Comparison of ENCODE assay signal across 17 mouse cellular contexts in the genomic region with DNA sequence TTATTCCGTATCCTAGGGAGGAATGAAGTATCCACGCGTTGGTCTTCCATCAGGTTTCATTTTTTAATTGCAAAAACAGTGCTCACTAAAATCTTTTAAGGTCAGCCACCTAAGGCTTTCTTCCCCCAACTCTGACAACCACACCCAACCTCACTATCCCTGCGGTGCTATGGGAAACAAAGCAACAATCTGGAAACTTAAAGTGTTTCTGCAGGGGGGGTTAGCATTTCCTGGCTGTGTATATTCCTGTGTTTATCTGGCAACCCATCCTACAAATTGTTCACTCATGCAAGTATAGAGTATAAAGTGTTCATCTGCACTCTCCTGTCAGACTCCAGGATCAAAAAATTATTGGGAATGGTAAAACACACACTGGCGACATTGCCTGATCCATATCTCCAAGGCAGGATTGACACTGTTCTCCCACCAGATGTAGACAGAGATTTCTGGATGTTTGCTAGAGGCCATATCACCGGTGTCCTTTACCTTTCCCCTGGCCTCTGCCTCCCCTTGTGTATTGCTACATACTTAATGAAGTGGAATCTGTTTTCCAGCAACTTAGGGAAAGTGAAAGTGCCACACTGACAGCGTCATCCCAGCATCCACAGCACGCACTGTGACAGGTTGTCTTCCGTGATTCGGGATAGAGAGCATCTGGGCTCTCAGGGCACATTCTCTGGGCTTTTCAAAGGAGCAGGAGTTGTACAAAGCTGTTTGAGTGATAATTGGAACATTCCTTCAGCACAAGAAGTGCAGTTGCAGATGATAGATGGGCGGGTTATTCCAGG.
DNase-seq lines count a peak whose midpoint lies in the region; ATAC-seq and TF ChIP-seq lines count a peak whose summit lies in the region.
"Had no signal": no experiment of that assay in that cellular context is flagged by ENCODE, and none has a peak within 500 bp of the region (broad histone marks: within the 10 kb centered on the region; RNA-seq: fewer than 3 reads in every experiment).

No protein-coding gene starts in this region.

- H3K36me3 ChIP-seq in heart, embryonic 12.5 days, result no peaks in the 10 kb centered on the region
- H3K36me3 ChIP-seq in CH12.LX (replicated peaks in 1 of 2; ENCODE audit: control insufficient read depth in 1 of 2, insufficient read depth in 1 of 2, low read length in 1 of 2), result peaks cover 15 to 49% of the 10 kb centered on the region in 2 experiments
- no peaks in the 10 kb centered on the region for H3K36me3 ChIP-seq in heart, embryonic 15.5 days
- no peaks in the 10 kb centered on the region for H3K36me3 ChIP-seq in hindbrain, embryonic 14.5 days (replicated peaks; ENCODE audit: control insufficient read depth, insufficient read depth)
- no peaks in the 10 kb centered on the region for H3K36me3 ChIP-seq in midbrain, embryonic 14.5 days (ENCODE audit: control insufficient read depth, insufficient read depth, low read length)
- H3K36me3 ChIP-seq: embryonic facial prominence, embryonic 12.5 days; liver, embryonic 15.5 days had no signal

- peaks cover 78% of the 10 kb centered on the region for H3K79me2 ChIP-seq in CH12.LX (replicated peaks; ENCODE audit: control insufficient read depth, extremely low read depth, insufficient read depth, poor library complexity, severe bottlenecking)

- no peak for TF ChIP-seq POLR2A in CH12.LX (IDR thresholded peaks at IDR 0.05; ENCODE audit: low read depth, low read length)

- H3K27ac ChIP-seq in heart, embryonic 12.5 days (ENCODE audit: poor library complexity, severe bottlenecking), result no peak overlapping the region
- peak overlapping the region; percentile 73 for H3K27ac ChIP-seq in CH12.LX (ENCODE audit: insufficient read depth, low read depth)
- no peak overlapping the region for H3K27ac ChIP-seq in heart, embryonic 15.5 days
- H3K27ac ChIP-seq in hindbrain, embryonic 14.5 days, result no peak overlapping the region
- no peak overlapping the region for H3K27ac ChIP-seq in midbrain, embryonic 14.5 days (replicated peaks; ENCODE audit: low read depth, low read length)
- H3K27ac ChIP-seq: embryonic facial prominence, embryonic 12.5 days; liver, embryonic 15.5 days had no signal

- dilution Hi-C loops in CH12.LX (cut with MboI; ENCODE audit: extremely low pct_ligation_motif_present, extremely low pct_unique_long_range_greater_than_20kb, low sequenced_read_pairs), result no loop called here

- H3K4me1 ChIP-seq in heart, embryonic 12.5 days (replicated peaks), result peaks cover 5% of the 10 kb centered on the region; the same call in 1 of the 2 replicates
- H3K4me1 ChIP-seq in CH12.LX (ENCODE audit: control insufficient read depth in 1 of 2, insufficient read depth in 2 of 2), result peaks cover 20 to 90% of the 10 kb centered on the region in 2 experiments
- peaks cover 2% of the 10 kb centered on the region; the same call in 1 of the 2 replicates for H3K4me1 ChIP-seq in heart, embryonic 15.5 days (replicated peaks)
- no peaks in the 10 kb centered on the region; the same call in 1 of the 2 replicates for H3K4me1 ChIP-seq in hindbrain, embryonic 14.5 days (replicated peaks; ENCODE audit: control insufficient read depth, insufficient read depth, low read length)
- H3K4me1 ChIP-seq in midbrain, embryonic 14.5 days (ENCODE audit: control insufficient read depth, insufficient read depth, low read length), result no peaks in the 10 kb centered on the region
- H3K4me1 ChIP-seq: embryonic facial prominence, embryonic 12.5 days; liver, embryonic 15.5 days; megakaryocyte, embryonic 14.5 days had no signal

- TF ChIP-seq CTCF in CH12.LX (conservative IDR thresholded peaks at IDR 0.05 in 1 of 2, IDR thresholded peaks at IDR 0.05 in 1 of 2; ENCODE audit: low read depth in 2 of 2, low read length in 2 of 2), result no peak

- no peaks in the 10 kb centered on the region for H3K9me3 ChIP-seq in heart, embryonic 12.5 days (replicated peaks)
- peaks cover 9% of the 10 kb centered on the region for H3K9me3 ChIP-seq in CH12.LX (replicated peaks; ENCODE audit: low read length)
- no peaks in the 10 kb centered on the region for H3K9me3 ChIP-seq in heart, embryonic 15.5 days (replicated peaks)
- no peaks in the 10 kb centered on the region for H3K9me3 ChIP-seq in hindbrain, embryonic 14.5 days (ENCODE audit: control insufficient read depth, low read length)
- H3K9me3 ChIP-seq in midbrain, embryonic 14.5 days (ENCODE audit: control insufficient read depth, low read length), result no peaks in the 10 kb centered on the region
- H3K9me3 ChIP-seq: embryonic facial prominence, embryonic 12.5 days; liver, embryonic 15.5 days; megakaryocyte, embryonic 14.5 days had no signal

- TF ChIP-seq RAD21 in CH12.LX (IDR thresholded peaks at IDR 0.05; ENCODE audit: low read depth, low read length), result no peak

- H3K9ac ChIP-seq in heart, embryonic 12.5 days, result no peak overlapping the region
- H3K9ac ChIP-seq in CH12.LX (ENCODE audit: insufficient read depth, low read depth), result peak overlapping the region; percentile 30; the same call in 1 of the 2 replicates
- no peak overlapping the region for H3K9ac ChIP-seq in heart, embryonic 15.5 days
- H3K9ac ChIP-seq in hindbrain, embryonic 14.5 days, result no peak overlapping the region
- H3K9ac ChIP-seq in midbrain, embryonic 14.5 days (replicated peaks; ENCODE audit: low read length), result no peak overlapping the region
- H3K9ac ChIP-seq: embryonic facial prominence, embryonic 12.5 days; liver, embryonic 15.5 days had no signal

- peak overlapping the region; percentile 50 for H3K4me2 ChIP-seq in heart, embryonic 12.5 days
- peak overlapping the region; percentile 53 for H3K4me2 ChIP-seq in CH12.LX (ENCODE audit: insufficient read depth, low read depth, poor library complexity, severe bottlenecking)
- H3K4me2 ChIP-seq in heart, embryonic 15.5 days, result peak overlapping the region; percentile 44
- H3K4me2 ChIP-seq in hindbrain, embryonic 14.5 days (replicated peaks), result no peak overlapping the region
- no peak overlapping the region for H3K4me2 ChIP-seq in midbrain, embryonic 14.5 days (ENCODE audit: low read length)
- H3K4me2 ChIP-seq: embryonic facial prominence, embryonic 12.5 days; liver, embryonic 15.5 days had no signal

- in situ Hi-C loops in CH12.LX (cut with MboI; ENCODE audit: low pct_ligation_motif_present, low pct_unique_long_range_greater_than_20kb, low sequenced_read_pairs), result no loop called here

- DNase-seq in adrenal gland, postnatal 10 days, result peak; percentile 36
- no peak for DNase-seq in adrenal gland, adult 2 months
- no peak for DNase-seq in heart, postnatal 4 days
- no peak for DNase-seq in CH12.LX (ENCODE audit: extremely low read depth)
- DNase-seq in hindbrain, embryonic 14.5 days (ENCODE audit: low spot score), result no peak
- no peak for DNase-seq in midbrain, embryonic 14.5 days
- DNase-seq: adrenal gland, postnatal 14 days; cerebellum, adult 2 months; kidney, adult 18-20 months; kidney, postnatal 10 days had no signal

- H3K27me3 ChIP-seq in heart, embryonic 12.5 days (replicated peaks), result no peaks in the 10 kb centered on the region
- no peaks in the 10 kb centered on the region for H3K27me3 ChIP-seq in CH12.LX (replicated peaks)
- H3K27me3 ChIP-seq in heart, embryonic 15.5 days, result no peaks in the 10 kb centered on the region
- H3K27me3 ChIP-seq in hindbrain, embryonic 14.5 days (ENCODE audit: control insufficient read depth, insufficient read depth, low read length), result no peaks in the 10 kb centered on the region
- H3K27me3 ChIP-seq in midbrain, embryonic 14.5 days (ENCODE audit: control insufficient read depth, insufficient read depth, low read length), result no peaks in the 10 kb centered on the region
- H3K27me3 ChIP-seq: embryonic facial prominence, embryonic 12.5 days; liver, embryonic 15.5 days; megakaryocyte, embryonic 14.5 days had no signal

- no peak for ATAC-seq in heart, embryonic 12.5 days (ENCODE audit: insufficient number of reproducible peaks, low FRiP score)
- ATAC-seq in heart, embryonic 15.5 days (replicated peaks; ENCODE audit: insufficient number of reproducible peaks, insufficient read depth, low FRiP score, low read depth), result no peak
- ATAC-seq in hindbrain, embryonic 14.5 days (ENCODE audit: low FRiP score), result no peak
- no peak for ATAC-seq in midbrain, embryonic 14.5 days (ENCODE audit: low FRiP score, low TSS enrichment)
- ATAC-seq: forebrain, embryonic 16.5 days; midbrain, embryonic 16.5 days had no signal

- peak overlapping the region; percentile 15; the same call in 1 of the 2 replicates for H3K4me3 ChIP-seq in heart, embryonic 12.5 days
- peak overlapping the region in 1 of 3 experiments; percentile 31 for H3K4me3 ChIP-seq in CH12.LX (replicated peaks in 1 of 3; ENCODE audit: low read depth in 2 of 3, low read length in 2 of 3, poor library complexity in 1 of 3)
- peak overlapping the region; percentile 16 for H3K4me3 ChIP-seq in heart, embryonic 15.5 days
- H3K4me3 ChIP-seq in hindbrain, embryonic 14.5 days (replicated peaks; ENCODE audit: low read length), result no peak overlapping the region
- H3K4me3 ChIP-seq in midbrain, embryonic 14.5 days (replicated peaks; ENCODE audit: low read depth, low read length), result no peak overlapping the region
- H3K4me3 ChIP-seq: embryonic facial prominence, embryonic 12.5 days; liver, embryonic 15.5 days; megakaryocyte, embryonic 14.5 days had no signal

- no peak for TF ChIP-seq EP300 in CH12.LX (IDR thresholded peaks at IDR 0.05; ENCODE audit: low read length)

- 65% methylated on average over 11 of the region's 11 CpGs for WGBS in heart, embryonic 12.5 days
- 66% methylated on average over 11 of the region's 11 CpGs for WGBS in heart, embryonic 15.5 days
- WGBS in hindbrain, embryonic 14.5 days, result 84% methylated on average over 11 of the region's 11 CpGs
- WGBS in midbrain, embryonic 14.5 days, result 84% methylated on average over 11 of the region's 11 CpGs

TF ChIP-seq in CH12.LX, 34 proteins besides CTCF, POLR2A, EP300 and RAD21 (continues in another document):
- TF ChIP-seq CHD2 (IDR thresholded peaks at IDR 0.05; ENCODE audit: low read length), result no peak
- TF ChIP-seq UBTF (IDR thresholded peaks at IDR 0.05; ENCODE audit: low read depth, low read length), result no peak
- TF ChIP-seq JUND (conservative IDR thresholded peaks at IDR 0.05; ENCODE audit: low read depth, low read length), result no peak
- no peak for TF ChIP-seq E2F4 (IDR thresholded peaks at IDR 0.05; ENCODE audit: insufficient replicate concordance, low read depth, low read length)
- TF ChIP-seq GABPA (IDR thresholded peaks at IDR 0.05; ENCODE audit: insufficient replicate concordance, low read depth, low read length), result no peak
- TF ChIP-seq JUN (IDR thresholded peaks at IDR 0.05; ENCODE audit: insufficient read depth, low read depth, low read length), result no peak
- TF ChIP-seq NRF1 (IDR thresholded peaks at IDR 0.05; ENCODE audit: low read depth, low read length), result no peak
- TF ChIP-seq ETS1 (conservative IDR thresholded peaks at IDR 0.05; ENCODE audit: low read depth, low read length), result no peak
- no peak for TF ChIP-seq USF2 (conservative IDR thresholded peaks at IDR 0.05; ENCODE audit: low read depth, low read length)
- no peak for TF ChIP-seq IRF4 (IDR thresholded peaks at IDR 0.05; ENCODE audit: low read depth, low read length)
- TF ChIP-seq MYC (IDR thresholded peaks at IDR 0.05; ENCODE audit: low read depth, low read length), result no peak
- no peak for TF ChIP-seq RCOR1 (conservative IDR thresholded peaks at IDR 0.05; ENCODE audit: low read depth, low read length)
- no peak for TF ChIP-seq USF1 (IDR thresholded peaks at IDR 0.05; ENCODE audit: low read depth, low read length)

Comparison
In these comparisons a context has a peak if more than half of its experiments do, and no peak if none do; other contexts are left out.
1. H3K4me2 ChIP-seq: peak in heart, embryonic 12.5 days (single experiment), CH12.LX (single experiment) and heart, embryonic 15.5 days (single experiment); none in hindbrain, embryonic 14.5 days (single experiment) and midbrain, embryonic 14.5 days (single experiment).
2. H3K4me3 ChIP-seq: peak in heart, embryonic 12.5 days (single experiment) and heart, embryonic 15.5 days (single experiment); none in hindbrain, embryonic 14.5 days (single experiment) and midbrain, embryonic 14.5 days (single experiment).